Mouse (Mus musculus) heart, postnatal 36 days (tissue): Measurements from ENCODE around the gene Abcb6. TPM values are rescaled to one million over a fixed set of nuclear protein-coding genes. Genes with fewer than 3 reads are reported as not detected.
A peak's percentile ranks its signal among the peaks of the same experiment; 100 is the strongest.

ENCODE experiments used
- DNase-seq, 2 experiments: peaks; one replicate each; pipeline ENCODE4 v3.0.0; 2021 to 2022
- intact Hi-C: fragments of 180-260 bp; cut with DNase I; formaldehyde crosslinking; loops from one replicate; pipeline ENCODE4 v1.15.1; 2025
- total RNA-seq, 2 experiments: library from RNA; stranded (reverse); gene quantifications; 2 replicates each; pipeline ENCODE4 v1.2.3; 2021

The Abcb6 gene
- 10 to 100 TPM; 28.8 to 30.4 TPM for total RNA-seq

- intact Hi-C loops, result loop anchor here (5.0 kb wide), 1 partner anchor 72 kb away; no protein-coding TSS in a partner anchor
- DNase-seq, result peak; percentile 83 to 86
Observed at GRCm38 (mm10) chr1:75180105-75180590, at the start of gene Abcb6. Abcb6 (minus strand) TSS chr1:75180392.

DNA sequence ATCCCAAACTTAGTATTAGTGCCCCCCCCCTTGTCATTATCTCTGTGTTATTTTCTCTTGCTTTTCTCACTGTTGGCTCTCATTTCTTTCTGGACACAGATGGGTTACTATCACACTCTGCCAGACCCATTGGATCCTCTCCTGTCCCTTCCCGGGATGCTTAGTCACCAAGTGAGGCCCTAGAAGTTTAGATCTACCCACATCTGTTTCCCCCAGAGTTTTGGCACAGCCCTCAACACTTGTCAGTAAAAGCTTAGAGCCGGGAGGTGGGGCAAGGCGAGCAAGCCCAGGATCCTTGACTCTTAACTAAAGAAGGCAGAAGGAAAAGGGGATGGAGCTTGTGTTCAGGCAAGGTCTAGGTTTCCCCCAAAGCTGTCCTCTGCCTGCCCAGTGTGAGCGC is 49.0 kb upstream of the Abcb6 start:
- intact Hi-C loops, result no loop called here

DNA sequence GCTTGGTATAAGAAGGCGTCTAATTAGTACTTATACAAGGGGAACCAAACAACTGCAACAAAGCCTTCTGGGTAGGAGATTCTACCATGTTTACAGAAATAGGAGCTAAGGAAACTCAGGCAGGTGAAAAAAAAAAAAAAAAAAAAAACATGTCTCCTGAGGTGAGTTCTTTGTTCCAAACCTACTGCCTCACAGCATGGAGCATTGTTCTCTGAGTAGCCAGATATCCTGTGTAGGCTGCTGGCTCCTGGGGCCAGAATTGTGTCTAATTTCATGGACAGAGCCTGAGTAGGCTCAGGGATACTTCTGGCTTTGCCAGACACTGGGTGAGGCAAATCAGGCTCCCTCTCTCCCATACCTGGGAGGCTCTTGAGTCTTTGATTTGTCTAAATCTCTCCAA is 47.5 kb upstream of the Abcb6 start:
- DNase-seq, result no peak
- intact Hi-C loops, result no loop called here

More for the DNA sequence above, 49.0 kb upstream of the Abcb6 start:
- DNase-seq, result no peak

GRCm38 (mm10) chr1:75226138-75226537 is 45.9 kb upstream of the Abcb6 start:
- intact Hi-C loops, result no loop called here
- DNase-seq, result no peak

GRCm38 (mm10) chr1:75225473-75225872 is 45.3 kb upstream of the Abcb6 start:
- intact Hi-C loops, result no loop called here
- DNase-seq, result no peak

- intact Hi-C loops, result no loop called here
- DNase-seq, result no peak
Observed at GRCm38 (mm10) chr1:75223532-75223931, 43.3 kb upstream of the Abcb6 start.

DNA sequence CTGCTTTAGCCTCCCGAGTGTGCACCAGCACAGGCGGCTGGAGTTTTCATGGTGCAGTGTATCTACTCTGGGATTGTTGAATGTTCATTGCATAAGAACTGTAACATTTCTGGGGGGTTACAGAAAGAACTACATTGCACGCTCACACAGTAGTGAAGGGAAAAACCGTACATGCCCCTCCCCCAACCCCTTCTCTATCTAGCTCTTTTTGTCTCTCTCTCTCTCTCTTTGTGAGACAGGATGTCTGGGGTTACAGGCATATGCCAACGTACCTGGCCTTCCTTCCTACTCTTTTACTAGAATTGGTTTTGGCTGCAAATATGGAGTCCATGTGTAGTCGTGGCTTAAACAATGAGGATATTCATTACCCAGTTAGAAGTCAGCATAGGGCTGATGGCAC is 42.7 kb upstream of the Abcb6 start:
- intact Hi-C loops, result no loop called here
- no peak for DNase-seq

- no peak for DNase-seq
- intact Hi-C loops, result no loop called here
Observed at GRCm38 (mm10) chr1:75221538-75221937, 41.3 kb upstream of the Abcb6 start.

- DNase-seq, result no peak
- intact Hi-C loops, result no loop called here
Observed at GRCm38 (mm10) chr1:75219531-75219930, 39.3 kb upstream of the Abcb6 start, which contains the start of gene Tuba4a. Tuba4a (minus strand) TSS chr1:75219865.

DNA sequence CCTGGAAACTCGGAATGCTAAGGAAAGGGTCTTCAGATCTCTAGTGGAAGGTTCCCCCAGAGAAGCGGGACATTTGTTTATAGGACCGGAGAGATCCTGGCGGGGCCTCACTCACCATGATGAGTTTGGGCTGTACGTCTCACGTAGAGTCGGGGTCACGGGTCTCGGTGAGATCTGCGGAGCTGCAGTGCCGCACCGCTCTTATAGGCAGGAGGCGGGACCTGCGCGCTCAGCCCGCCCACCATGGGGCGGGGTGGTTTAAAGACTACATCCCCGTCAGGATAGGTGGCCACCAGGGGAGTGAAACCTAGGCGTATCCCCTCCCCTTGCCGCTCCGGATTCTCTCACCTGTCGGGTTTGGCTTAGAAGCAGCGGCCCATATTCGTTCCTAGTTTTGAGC is 38.9 kb upstream of the Abcb6 start:
- intact Hi-C loops, result no loop called here
- peak; percentile 89 to 92 for DNase-seq

DNA sequence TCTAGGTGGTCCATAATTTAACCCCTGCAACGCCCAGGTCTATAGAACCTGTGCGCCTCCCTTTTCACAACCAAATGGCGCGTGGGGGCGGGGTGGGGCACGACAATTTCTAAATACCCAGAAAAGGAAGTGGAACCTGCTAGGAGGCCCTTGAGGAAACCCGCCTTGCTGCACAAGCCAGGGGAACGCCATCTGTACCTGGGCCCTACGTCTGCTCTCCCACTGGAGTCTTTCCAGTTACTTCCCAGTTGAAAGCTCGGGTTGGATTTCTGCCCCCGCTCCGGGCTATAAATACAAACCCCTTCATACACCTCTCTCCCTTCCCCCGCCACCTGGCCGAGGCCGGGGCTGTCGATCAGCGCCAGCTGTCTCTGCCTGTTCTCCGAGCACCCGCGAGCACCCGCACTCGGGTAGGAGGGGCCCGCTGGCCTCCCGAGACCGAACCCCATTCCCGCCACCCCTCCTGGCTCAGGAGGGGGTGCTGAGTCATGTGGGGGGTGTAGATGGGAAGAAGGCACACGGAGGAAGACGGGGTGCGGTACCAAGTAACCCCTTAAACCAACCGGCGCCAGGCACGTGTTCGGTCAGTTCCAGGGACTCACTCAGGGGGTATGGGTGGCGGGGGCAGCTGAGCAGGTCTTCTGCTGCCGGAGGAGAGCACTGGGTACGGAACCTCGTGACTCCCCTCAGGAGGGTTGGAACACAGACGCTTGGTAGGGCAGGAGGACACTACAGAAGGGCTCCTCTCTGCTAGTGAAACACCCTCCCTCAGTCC is 38.2 kb upstream of the Abcb6 start:
- peak; percentile 56 to 72 for DNase-seq
- intact Hi-C loops, result no loop called here

DNA sequence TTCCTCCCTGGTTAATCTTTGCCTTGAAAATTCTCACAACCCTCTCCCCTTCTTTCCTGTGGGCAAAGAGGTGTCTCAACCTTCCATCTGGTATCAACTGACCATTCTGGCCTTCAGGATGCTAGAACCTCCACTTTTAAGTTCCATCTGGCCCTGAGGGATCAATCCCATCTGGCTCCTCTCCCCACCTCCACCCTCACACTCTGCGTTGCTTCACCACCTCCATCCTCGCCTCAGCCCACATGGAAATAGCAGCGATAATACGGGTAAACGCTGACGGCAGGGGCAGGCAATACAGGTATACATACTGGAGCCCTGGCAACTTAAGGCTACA is 37.7 kb upstream of the Abcb6 start:
- DNase-seq, result no peak
- intact Hi-C loops, result no loop called here

DNA sequence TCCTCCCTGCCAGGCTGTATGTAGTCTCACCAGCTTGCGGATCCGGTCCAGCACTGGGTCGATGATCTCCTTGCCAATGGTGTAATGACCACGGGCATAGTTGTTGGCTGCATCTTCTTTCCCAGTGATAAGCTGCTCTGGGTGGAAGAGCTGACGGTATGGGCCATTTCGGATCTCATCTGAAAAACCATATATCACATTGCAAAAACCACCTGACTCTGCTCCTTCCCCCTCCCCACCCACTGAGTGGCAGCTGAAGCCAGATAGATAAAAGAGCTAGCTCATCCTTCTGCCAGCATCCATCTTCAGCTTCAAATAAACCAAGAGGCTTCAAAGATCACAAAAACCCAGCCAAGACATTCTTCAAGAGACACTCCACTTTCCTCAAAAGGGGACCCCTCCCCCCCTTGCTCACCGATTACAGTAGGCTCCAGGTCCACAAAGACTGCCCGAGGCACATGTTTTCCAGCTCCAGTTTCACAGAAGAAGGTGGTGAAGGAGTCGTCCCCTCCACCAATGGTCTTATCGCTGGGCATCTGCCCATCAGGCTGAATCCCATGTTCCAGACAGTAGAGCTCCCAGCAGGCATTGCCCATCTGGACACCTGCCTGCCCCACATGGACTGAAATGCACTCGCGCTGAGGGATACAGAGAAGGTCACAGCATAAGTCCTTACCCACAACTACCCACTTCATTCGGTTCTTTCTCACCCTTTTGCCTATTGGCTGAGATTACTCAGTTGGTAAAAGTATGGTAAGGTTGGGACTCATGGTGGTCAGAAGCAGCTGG is 36.8 kb upstream of the Abcb6 start:
- intact Hi-C loops, result no loop called here
- peak; percentile 41 to 61 for DNase-seq

DNA sequence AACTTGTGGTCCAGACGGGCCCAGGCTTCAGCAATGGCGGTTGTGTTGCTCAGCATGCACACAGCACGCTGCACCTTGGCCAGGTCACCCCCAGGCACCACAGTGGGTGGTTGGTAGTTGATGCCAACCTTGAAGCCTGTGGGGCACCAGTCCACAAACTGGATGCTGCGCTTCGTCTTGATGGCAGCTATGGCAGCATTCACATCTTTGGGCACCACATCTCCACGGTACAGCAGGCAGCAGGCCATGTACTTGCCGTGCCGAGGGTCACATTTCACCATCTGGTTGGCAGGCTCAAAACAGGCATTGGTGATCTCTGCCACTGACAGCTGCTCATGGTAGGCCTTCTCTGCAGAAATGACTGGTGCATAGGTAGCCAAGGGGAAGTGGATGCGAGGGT is 35.6 kb upstream of the Abcb6 start:
- DNase-seq, result no peak
- intact Hi-C loops, result no loop called here

DNA sequence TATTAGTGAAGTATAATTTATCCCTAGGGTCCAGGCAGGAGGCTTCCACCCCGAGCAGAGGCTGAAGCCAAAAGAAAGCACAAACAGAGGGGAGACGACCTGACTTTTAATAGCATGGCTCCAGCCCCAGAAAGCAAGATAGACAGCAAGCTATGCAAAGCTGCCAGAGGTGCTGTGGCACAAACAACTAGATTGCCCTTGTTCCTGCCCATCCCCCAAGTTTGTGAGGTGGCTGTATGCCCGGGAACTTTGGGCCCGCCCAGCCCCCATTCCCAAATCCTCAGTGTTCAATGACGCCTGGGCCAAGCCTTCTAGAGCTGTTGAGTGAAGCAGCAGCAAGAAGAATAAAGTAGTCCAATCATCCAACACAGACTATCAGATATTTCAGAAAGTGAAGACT is 34.7 kb upstream of the Abcb6 start:
- peak; percentile 60 to 72 for DNase-seq
- intact Hi-C loops, result loop anchor here (5.0 kb wide), 1 partner anchor 102 kb away; the partner anchor contains the start of gene Dnpep

- intact Hi-C loops, result loop anchor here (5.0 kb wide), 1 partner anchor 103 kb away; the partner anchor contains the start of gene Dnpep
Observed at GRCm38 (mm10) chr1:75214442-75214841, 34.2 kb upstream of the Abcb6 start.

DNA sequence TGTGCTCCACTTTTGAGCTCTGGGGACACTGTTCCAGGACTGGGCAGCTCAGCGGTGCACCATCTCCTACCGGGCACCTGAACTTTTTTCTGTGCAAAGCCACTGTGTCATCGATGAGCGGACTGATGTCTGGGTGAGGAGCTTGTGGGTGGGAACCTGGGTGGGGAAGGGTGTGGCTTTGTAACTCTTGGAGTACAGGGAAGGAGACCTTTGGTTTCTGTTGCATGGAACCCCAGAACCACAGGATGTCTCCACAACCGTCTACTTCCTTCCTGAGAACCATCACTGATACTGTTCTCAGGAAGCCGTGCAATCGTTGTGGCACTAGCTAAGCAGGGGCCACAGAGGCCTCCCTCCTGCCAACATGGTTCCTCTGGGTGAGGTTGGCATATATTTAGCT is 32.9 kb upstream of the Abcb6 start:
- no peak for DNase-seq
- intact Hi-C loops, result loop anchor here (5.0 kb wide), 1 partner anchor 104 kb away; the partner anchor contains the start of gene Dnpep

More at GRCm38 (mm10) chr1:75214442-75214841, 34.2 kb upstream of the Abcb6 start:
- DNase-seq, result no peak

DNA sequence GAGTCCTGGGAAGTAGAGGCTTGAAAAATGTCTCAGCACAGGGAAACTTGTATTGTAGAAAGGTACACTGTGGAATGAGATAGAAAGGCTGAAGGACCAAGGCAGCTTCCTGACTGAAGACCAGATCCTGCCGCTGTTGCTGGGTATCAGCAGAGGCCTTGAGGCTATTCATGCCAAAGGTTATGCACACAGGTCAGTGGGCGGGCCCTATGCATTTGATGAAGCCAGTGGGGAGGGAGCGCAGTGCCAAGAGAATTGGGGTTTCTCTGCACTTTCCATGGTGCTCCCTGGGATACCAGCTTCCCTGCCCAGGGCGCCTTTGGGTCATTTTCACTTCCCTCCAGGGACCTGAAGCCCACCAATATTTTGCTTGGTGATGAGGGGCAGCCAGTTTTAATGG is 32.4 kb upstream of the Abcb6 start:
- intact Hi-C loops, result loop anchor here (5.0 kb wide), 1 partner anchor 105 kb away; the partner anchor contains the start of gene Dnpep
- DNase-seq, result no peak

DNA sequence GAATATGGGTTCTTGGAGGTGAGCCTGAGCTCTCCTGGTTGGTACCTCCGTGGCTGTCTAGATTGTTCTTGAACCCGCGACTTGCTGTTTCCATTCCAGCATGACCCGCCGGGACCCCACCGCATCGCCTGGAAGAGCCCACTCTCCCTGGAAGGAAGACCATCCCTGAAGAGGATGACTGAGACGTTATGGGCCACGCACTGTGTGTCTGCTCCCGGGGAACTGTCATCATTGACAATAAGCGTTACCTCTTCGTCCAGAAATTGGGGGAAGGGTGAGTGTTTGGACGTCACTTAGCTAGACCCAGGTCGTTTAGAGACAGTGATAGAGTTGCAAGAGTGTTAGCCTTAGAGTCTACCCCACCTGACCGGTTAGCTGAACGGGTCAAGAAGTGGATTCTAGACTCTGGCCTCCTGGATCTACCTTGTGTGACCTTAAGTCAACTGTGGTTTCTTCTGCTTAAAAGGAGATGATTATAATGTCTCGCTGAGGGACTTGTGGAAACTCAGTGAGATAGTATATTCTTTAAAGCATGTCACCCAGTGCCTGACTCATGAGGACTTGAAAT is 31.0 kb upstream of the Abcb6 start:
- no peak for DNase-seq
- intact Hi-C loops, result loop anchor here (5.0 kb wide), 1 partner anchor 106 kb away; the partner anchor contains the start of gene Dnpep

GRCm38 (mm10) chr1:75210136-75211087 is 30.2 kb upstream of the Abcb6 start, which contains the start of the genes Glb1l and Stk16:
Glb1l (minus strand) TSS chr1:75210813.
Stk16 (plus strand) TSS chr1:75210838.
- peak; percentile 97 for DNase-seq
- intact Hi-C loops, result loop anchor here (5.0 kb wide), 1 partner anchor 107 kb away; the partner anchor contains the start of gene Dnpep
